In the genomic region with DNA sequence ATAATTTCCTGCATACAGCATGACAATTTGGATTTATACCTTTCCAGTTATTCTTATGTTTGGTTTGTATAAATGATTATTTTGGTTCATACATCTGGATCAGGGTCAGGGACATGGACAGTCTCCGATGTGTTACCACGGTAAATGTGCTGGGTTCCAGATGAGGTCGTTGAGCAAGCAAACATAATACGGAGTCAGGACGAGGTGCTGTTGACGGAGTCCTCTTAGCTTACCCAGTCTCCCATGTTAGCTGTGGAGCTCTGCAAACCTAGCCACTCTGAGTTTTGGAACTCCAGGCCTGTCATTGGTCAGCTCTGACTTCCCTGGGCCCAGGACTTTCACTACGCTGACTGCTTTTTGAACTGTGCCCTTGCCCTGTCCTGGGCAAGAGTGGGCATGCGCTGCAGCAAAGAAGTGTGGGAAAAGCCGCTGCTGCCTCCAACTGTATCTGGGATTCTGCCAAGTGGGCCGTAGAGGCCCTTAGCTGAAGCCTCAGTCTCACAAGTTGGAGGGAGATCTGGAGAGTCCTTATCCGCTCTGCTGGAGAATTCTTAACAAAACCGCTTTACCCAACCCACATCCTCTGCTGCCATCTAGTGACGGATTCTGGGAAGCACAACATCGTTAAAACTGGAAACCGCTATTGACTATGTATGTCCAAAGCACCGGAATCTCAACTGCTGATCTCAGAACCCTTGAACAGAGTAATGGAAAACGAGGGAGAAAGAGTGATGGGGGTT, we compare ENCODE assay signal across 9 mouse cellular contexts.
DNase-seq lines count a peak whose midpoint lies in the region; ATAC-seq lines count a peak whose summit lies in the region.
"Had no signal": no experiment of that assay in that cellular context is flagged by ENCODE, and none has a peak within 500 bp of the region (broad histone marks: within the 10 kb centered on the region; RNA-seq: fewer than 3 reads in every experiment).

No protein-coding gene starts in this region.

- ATAC-seq in hindbrain, embryonic 16.5 days: peak; percentile 87

- 54% methylated on average over 17 of the region's 17 CpGs for whole genome bisulfite sequencing in hindbrain, embryonic 16.5 days

- DNase-seq in ZHBTc4 (ENCODE audit: low read depth, low spot score): peak; percentile 82
- DNase-seq in cerebellum, postnatal 14 days: peak; percentile 86
- DNase-seq in gastrocnemius, adult 18-20 months (ENCODE audit: low spot score): peak; percentile 64
- peak; percentile 45 to 84 for DNase-seq in layer of hippocampus, postnatal 25 days (ENCODE audit: extremely low spot score in 1 of 2, low spot score in 1 of 2)
- peak; percentile 80 for DNase-seq in lung, postnatal 25 days (ENCODE audit: low spot score)
- peak; percentile 78 to 89 for DNase-seq in right cerebral cortex, postnatal 10 days (ENCODE audit: low spot score in 2 of 2)
- no peak for DNase-seq in spleen, postnatal 36 days (ENCODE audit: low spot score in 2 of 2)

- H3K4me1 ChIP-seq in hindbrain, embryonic 16.5 days (ENCODE audit: control insufficient read depth, insufficient read depth, low read depth, low read length): no peaks in the 10 kb centered on the region
- H3K4me1 ChIP-seq: heart, embryonic 15.5 days had no signal

- no peak overlapping the region for H3K27ac ChIP-seq in hindbrain, embryonic 16.5 days (ENCODE audit: low read depth, low read length)
- H3K27ac ChIP-seq: heart, embryonic 15.5 days had no signal

- no peaks in the 10 kb centered on the region for H3K27me3 ChIP-seq in hindbrain, embryonic 16.5 days (replicated peaks; ENCODE audit: control insufficient read depth, insufficient read depth, low read length)
- H3K27me3 ChIP-seq: heart, embryonic 15.5 days had no signal

- no peaks in the 10 kb centered on the region for H3K9me3 ChIP-seq in hindbrain, embryonic 16.5 days (ENCODE audit: control insufficient read depth, low read length)
- H3K9me3 ChIP-seq: heart, embryonic 15.5 days had no signal

- H3K4me3 ChIP-seq in hindbrain, embryonic 16.5 days (ENCODE audit: low read length): no peak overlapping the region
- H3K4me3 ChIP-seq: heart, embryonic 15.5 days had no signal

- H3K9ac ChIP-seq in hindbrain, embryonic 16.5 days (ENCODE audit: low read depth, low read length): 0 out of 2 replicates have a peak overlapping the region, but pooled peaks have one; percentile 31
- H3K9ac ChIP-seq: heart, embryonic 15.5 days had no signal

- no peak overlapping the region for H3K4me2 ChIP-seq in hindbrain, embryonic 16.5 days (ENCODE audit: low read length)
- H3K4me2 ChIP-seq: heart, embryonic 15.5 days had no signal

- no peaks in the 10 kb centered on the region for H3K36me3 ChIP-seq in hindbrain, embryonic 16.5 days (ENCODE audit: control insufficient read depth, insufficient read depth, low read length)
- H3K36me3 ChIP-seq: heart, embryonic 15.5 days had no signal

Comparison
In these comparisons a context has a peak if more than half of its experiments do, and no peak if none do; other contexts are left out.
1. DNase-seq: peak in ZHBTc4 (single experiment), cerebellum, postnatal 14 days (2 of 2), gastrocnemius, adult 18-20 months (single experiment), layer of hippocampus, postnatal 25 days (2 of 2), lung, postnatal 25 days (single experiment) and right cerebral cortex, postnatal 10 days (2 of 2); none in spleen, postnatal 36 days (0 of 2).